In the genomic region with DNA sequence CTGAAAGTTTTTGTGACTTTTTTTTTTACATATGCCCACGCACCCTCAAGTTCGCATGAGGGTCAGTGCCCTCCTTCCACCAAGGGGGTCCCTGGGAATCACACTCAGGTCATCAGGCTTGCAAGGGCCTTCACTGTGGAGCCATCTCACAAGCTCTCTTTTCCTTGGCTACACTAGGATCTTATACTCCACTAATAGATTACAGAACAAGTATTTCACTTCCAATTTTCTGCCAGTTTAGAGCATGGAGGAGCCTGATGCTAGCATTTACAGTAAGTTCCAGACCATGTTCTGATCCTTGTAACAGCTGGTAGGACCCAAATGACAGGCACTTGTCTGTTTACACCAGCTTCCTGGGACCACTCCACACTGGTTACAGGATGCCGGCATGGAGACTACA, we compare ENCODE assay signal across 11 mouse cellular contexts. TPM values are rescaled to one million over a fixed set of nuclear protein-coding genes. Genes with fewer than 3 reads are reported as not detected.
DNase-seq lines count a peak whose midpoint lies in the region; ATAC-seq and TF ChIP-seq lines count a peak whose summit lies in the region.
"Had no signal": no experiment of that assay in that cellular context is flagged by ENCODE, and none has a peak within 500 bp of the region (broad histone marks: within the 10 kb centered on the region; RNA-seq: fewer than 3 reads in every experiment).

No protein-coding gene starts in this region.

- no peaks in the 10 kb centered on the region for H3K27me3 ChIP-seq in kidney, embryonic 16.5 days (ENCODE audit: insufficient read depth, low read length)
- H3K27me3 ChIP-seq in embryonic facial prominence, embryonic 13.5 days = 0 out of 2 replicates have a peak, but pooled peaks cover 7% of the 10 kb centered on the region
- H3K27me3 ChIP-seq in forebrain, embryonic 15.5 days = no peaks in the 10 kb centered on the region
- H3K27me3 ChIP-seq in limb, embryonic 14.5 days (ENCODE audit: control insufficient read depth, insufficient read depth, low read length) = no peaks in the 10 kb centered on the region

- ATAC-seq in kidney, embryonic 16.5 days (ENCODE audit: low FRiP score, low TSS enrichment) = no peak
- no peak for ATAC-seq in embryonic facial prominence, embryonic 13.5 days (ENCODE audit: insufficient number of reproducible peaks, insufficient read depth, low FRiP score, low TSS enrichment, low read depth)
- no peak for ATAC-seq in forebrain, embryonic 15.5 days (replicated peaks)
- no peak for ATAC-seq in limb, embryonic 14.5 days (ENCODE audit: low FRiP score, low read depth)
- ATAC-seq: activated CD4-positive, CD25-positive, alpha-beta regulatory T cell, adult 4 months had no signal

- DNase-seq in kidney, postnatal 4 days = no peak
- no peak for DNase-seq in limb, embryonic 14.5 days (ENCODE audit: low spot score)
- no peak for DNase-seq in layer of hippocampus, adult 18-20 months (ENCODE audit: low spot score in 2 of 2)
- no peak for DNase-seq in left cerebral cortex, adult 18-20 months (ENCODE audit: low spot score in 2 of 2)
- no peak for DNase-seq in adrenal gland, adult 2 months
- DNase-seq: kidney, adult 18-20 months; liver had no signal

- 58% methylated on average over 3 of the region's 3 CpGs for WGBS in kidney, embryonic 16.5 days
- WGBS in embryonic facial prominence, embryonic 13.5 days = 59% methylated on average over 3 of the region's 3 CpGs
- 77% methylated on average over 3 of the region's 3 CpGs for WGBS in forebrain, embryonic 15.5 days
- WGBS in limb, embryonic 14.5 days = 74% methylated on average over 3 of the region's 3 CpGs

- H3K4me2 ChIP-seq in kidney, embryonic 16.5 days (replicated peaks; ENCODE audit: low read depth, low read length) = 0 out of 2 replicates have a peak overlapping the region, but pooled peaks have one; percentile 35
- H3K4me2 ChIP-seq in embryonic facial prominence, embryonic 13.5 days = peak overlapping the region; percentile 38; the same call in 1 of the 2 replicates
- H3K4me2 ChIP-seq in forebrain, embryonic 15.5 days (replicated peaks) = peak overlapping the region; percentile 20; the same call in 1 of the 2 replicates
- peak overlapping the region; percentile 28; the same call in 1 of the 2 replicates for H3K4me2 ChIP-seq in limb, embryonic 14.5 days (replicated peaks; ENCODE audit: low read depth, low read length, severe bottlenecking)

- TF ChIP-seq POLR2A in limb, embryonic 14.5 days (IDR thresholded peaks at IDR 0.05; ENCODE audit: borderline replicate concordance, extremely low read depth, insufficient read depth, insufficient read length) = no peak

- no peaks in the 10 kb centered on the region for H3K36me3 ChIP-seq in kidney, embryonic 16.5 days (ENCODE audit: insufficient read depth, low read length)
- no peaks in the 10 kb centered on the region for H3K36me3 ChIP-seq in embryonic facial prominence, embryonic 13.5 days
- H3K36me3 ChIP-seq in forebrain, embryonic 15.5 days = no peaks in the 10 kb centered on the region
- H3K36me3 ChIP-seq in limb, embryonic 14.5 days (ENCODE audit: control insufficient read depth, insufficient read depth, low read length) = no peaks in the 10 kb centered on the region

- H3K27ac ChIP-seq in kidney, embryonic 16.5 days (ENCODE audit: low read length) = no peak overlapping the region
- H3K27ac ChIP-seq in embryonic facial prominence, embryonic 13.5 days = peak overlapping the region; percentile 74
- peak overlapping the region; percentile 54; the same call in 1 of the 2 replicates for H3K27ac ChIP-seq in forebrain, embryonic 15.5 days (replicated peaks)
- peak overlapping the region; percentile 81 for H3K27ac ChIP-seq in limb, embryonic 14.5 days (replicated peaks; ENCODE audit: low read depth, low read length)

- peaks cover 4% of the 10 kb centered on the region; the same call in 1 of the 2 replicates for H3K4me1 ChIP-seq in kidney, embryonic 16.5 days (ENCODE audit: insufficient read depth, low read length)
- H3K4me1 ChIP-seq in embryonic facial prominence, embryonic 13.5 days = peaks cover 6% of the 10 kb centered on the region
- H3K4me1 ChIP-seq in forebrain, embryonic 15.5 days = peaks cover 6% of the 10 kb centered on the region
- peaks cover 3% of the 10 kb centered on the region; the same call in 1 of the 2 replicates for H3K4me1 ChIP-seq in limb, embryonic 14.5 days (ENCODE audit: control insufficient read depth, insufficient read depth, low read length)

- H3K9ac ChIP-seq in kidney, embryonic 16.5 days (replicated peaks; ENCODE audit: low read length) = no peak overlapping the region
- 0 out of 2 replicates have a peak overlapping the region, but pooled peaks have one; percentile 17 for H3K9ac ChIP-seq in embryonic facial prominence, embryonic 13.5 days
- no peak overlapping the region for H3K9ac ChIP-seq in forebrain, embryonic 15.5 days (replicated peaks)
- 0 out of 2 replicates have a peak overlapping the region, but pooled peaks have one; percentile 12 for H3K9ac ChIP-seq in limb, embryonic 14.5 days (ENCODE audit: low read depth, low read length, severe bottlenecking)

- no peaks in the 10 kb centered on the region for H3K9me3 ChIP-seq in kidney, embryonic 16.5 days (ENCODE audit: low read length)
- no peaks in the 10 kb centered on the region for H3K9me3 ChIP-seq in embryonic facial prominence, embryonic 13.5 days
- H3K9me3 ChIP-seq in forebrain, embryonic 15.5 days = 0 out of 2 replicates have a peak, but pooled peaks cover 3% of the 10 kb centered on the region
- H3K9me3 ChIP-seq in limb, embryonic 14.5 days (ENCODE audit: control insufficient read depth, low read length) = no peaks in the 10 kb centered on the region

- H3K4me3 ChIP-seq in kidney, embryonic 16.5 days (ENCODE audit: low read length) = no peak overlapping the region
- H3K4me3 ChIP-seq in embryonic facial prominence, embryonic 13.5 days = no peak overlapping the region
- H3K4me3 ChIP-seq in forebrain, embryonic 15.5 days = no peak overlapping the region
- no peak overlapping the region for H3K4me3 ChIP-seq in limb, embryonic 14.5 days (replicated peaks; ENCODE audit: low read length)

RNA-seq across cellular contexts. Expression of a gene that starts 8.6 kb away (rescaled TPM):
- 1.4 and 1.7 TPM in 2 replicates for polyA plus RNA-seq in kidney, embryonic 16.5 days (2015; fragmentation: Nextera tagmentation; extraction: Ambion mirVana)
- 5.3 and 5.6 TPM in 2 replicates for polyA plus RNA-seq in embryonic facial prominence, embryonic 13.5 days (2015; fragmentation: Nextera tagmentation; extraction: Ambion mirVana)
- 5.2 and 6.2 TPM in 2 replicates for polyA plus RNA-seq in forebrain, embryonic 15.5 days (2015; fragmentation: Nextera tagmentation; extraction: Ambion mirVana)
- 5.0 and 6.1 TPM in 2 replicates for polyA plus RNA-seq in limb, embryonic 14.5 days (2012; rRNA removed)
- polyA plus RNA-seq in limb, embryonic 14.5 days (2014; fragmentation: Nextera tagmentation; extraction: Ambion mirVana) = 3.1 and 3.2 TPM in 2 replicates
- 1 to 10 TPM; 5.9 to 6.1 TPM for total RNA-seq in layer of hippocampus, adult 18-20 months (2021)
- total RNA-seq in left cerebral cortex, adult 18-20 months (2021) = 1 to 10 TPM; 3.7 to 4.4 TPM
- total RNA-seq in adrenal gland, adult 2 months (2021) = under 1 TPM; 0.29 to 0.48 TPM
- 0.79 and 0.84 TPM in 2 replicates for polyA plus RNA-seq in adrenal gland, adult 2 months (2012; rRNA removed)

RNA-seq across cellular contexts. Expression of a gene that starts 18.1 kb away (rescaled TPM):
- polyA plus RNA-seq in kidney, embryonic 16.5 days (2015; fragmentation: Nextera tagmentation; extraction: Ambion mirVana) = 654 and 670 TPM in 2 replicates
- polyA plus RNA-seq in embryonic facial prominence, embryonic 13.5 days (2015; fragmentation: Nextera tagmentation; extraction: Ambion mirVana) = 568 and 589 TPM in 2 replicates
- polyA plus RNA-seq in forebrain, embryonic 15.5 days (2015; fragmentation: Nextera tagmentation; extraction: Ambion mirVana) = 327 and 355 TPM in 2 replicates
- polyA plus RNA-seq in limb, embryonic 14.5 days (2012; rRNA removed) = 639 and 826 TPM in 2 replicates
- 777 and 804 TPM in 2 replicates for polyA plus RNA-seq in limb, embryonic 14.5 days (2014; fragmentation: Nextera tagmentation; extraction: Ambion mirVana)
- 100 to 1,000 TPM; 195 to 196 TPM for total RNA-seq in layer of hippocampus, adult 18-20 months (2021)
- total RNA-seq in left cerebral cortex, adult 18-20 months (2021) = 100 to 1,000 TPM; 158 to 163 TPM
- 100 to 1,000 TPM; 245 to 310 TPM for total RNA-seq in adrenal gland, adult 2 months (2021)
- polyA plus RNA-seq in adrenal gland, adult 2 months (2012; rRNA removed) = 68.3 and 78.6 TPM in 2 replicates

RNA-seq across cellular contexts. Expression of a gene that starts 48.3 kb away (rescaled TPM):
- polyA plus RNA-seq in kidney, embryonic 16.5 days (2015; fragmentation: Nextera tagmentation; extraction: Ambion mirVana) = 150 and 152 TPM in 2 replicates
- 119 and 131 TPM in 2 replicates for polyA plus RNA-seq in embryonic facial prominence, embryonic 13.5 days (2015; fragmentation: Nextera tagmentation; extraction: Ambion mirVana)
- 109 TPM in 2 replicates for polyA plus RNA-seq in forebrain, embryonic 15.5 days (2015; fragmentation: Nextera tagmentation; extraction: Ambion mirVana)
- 95.8 and 111 TPM in 2 replicates for polyA plus RNA-seq in limb, embryonic 14.5 days (2012; rRNA removed)
- 123 and 125 TPM in 2 replicates for polyA plus RNA-seq in limb, embryonic 14.5 days (2014; fragmentation: Nextera tagmentation; extraction: Ambion mirVana)
- total RNA-seq in layer of hippocampus, adult 18-20 months (2021) = 10 to 100 TPM; 91.8 to 94.8 TPM
- total RNA-seq in left cerebral cortex, adult 18-20 months (2021) = 10 to 100 TPM; 69.6 to 74.9 TPM
- 100 to 1,000 TPM; 112 to 118 TPM for total RNA-seq in adrenal gland, adult 2 months (2021)
- 58.9 and 59.7 TPM in 2 replicates for polyA plus RNA-seq in adrenal gland, adult 2 months (2012; rRNA removed)

RNA-seq across cellular contexts. Expression of a gene that starts 48.3 kb away (rescaled TPM):
- 153 and 155 TPM in 2 replicates for polyA plus RNA-seq in kidney, embryonic 16.5 days (2015; fragmentation: Nextera tagmentation; extraction: Ambion mirVana)
- polyA plus RNA-seq in embryonic facial prominence, embryonic 13.5 days (2015; fragmentation: Nextera tagmentation; extraction: Ambion mirVana) = 177 and 184 TPM in 2 replicates
- 87.5 and 89.0 TPM in 2 replicates for polyA plus RNA-seq in forebrain, embryonic 15.5 days (2015; fragmentation: Nextera tagmentation; extraction: Ambion mirVana)
- polyA plus RNA-seq in limb, embryonic 14.5 days (2012; rRNA removed) = 47.1 and 53.0 TPM in 2 replicates
- polyA plus RNA-seq in limb, embryonic 14.5 days (2014; fragmentation: Nextera tagmentation; extraction: Ambion mirVana) = 132 and 134 TPM in 2 replicates
- 10 to 100 TPM; 29.4 to 30.5 TPM for total RNA-seq in layer of hippocampus, adult 18-20 months (2021)
- total RNA-seq in left cerebral cortex, adult 18-20 months (2021) = 10 to 100 TPM; 28.7 to 33.7 TPM
- total RNA-seq in adrenal gland, adult 2 months (2021) = 10 to 100 TPM; 74.9 to 80.0 TPM
- polyA plus RNA-seq in adrenal gland, adult 2 months (2012; rRNA removed) = 4.9 and 5.2 TPM in 2 replicates

Comparison
In these comparisons a context has a peak if more than half of its experiments do, and no peak if none do; other contexts are left out.
1. H3K9ac ChIP-seq: peak in embryonic facial prominence, embryonic 13.5 days (single experiment) and limb, embryonic 14.5 days (single experiment); none in kidney, embryonic 16.5 days (single experiment) and forebrain, embryonic 15.5 days (single experiment).
2. Peak in every context shown above with its lines, with median percentiles within 50 percentile points of each other: H3K4me2 ChIP-seq.